Mouse (Mus musculus) adrenal gland, postnatal 4 days (tissue): ENCODE data around the gene Nxf1. TPM values are rescaled to one million over a fixed set of nuclear protein-coding genes. Genes with fewer than 3 reads are reported as not detected.
"Not testable (repeated sequence)": the region's sequence is repeated elsewhere in the genome, so short reads cannot be mapped to it uniquely, and the experiment has no call there.

ENCODE experiments used
- DNase-seq, 2 experiments: peaks; one replicate each; pipeline ENCODE4 v3.0.0; 2021 to 2022; ENCODE audit warnings: low spot score in 2 of 2, mixed read lengths in 2 of 2
- total RNA-seq, 2 experiments: library from RNA; stranded (reverse); gene quantifications; 2 replicates each; pipeline ENCODE4 v1.2.3; 2021

The Nxf1 gene
- total RNA-seq, 2 experiments from 2014 or later: 124 to 145 TPM

DNA sequence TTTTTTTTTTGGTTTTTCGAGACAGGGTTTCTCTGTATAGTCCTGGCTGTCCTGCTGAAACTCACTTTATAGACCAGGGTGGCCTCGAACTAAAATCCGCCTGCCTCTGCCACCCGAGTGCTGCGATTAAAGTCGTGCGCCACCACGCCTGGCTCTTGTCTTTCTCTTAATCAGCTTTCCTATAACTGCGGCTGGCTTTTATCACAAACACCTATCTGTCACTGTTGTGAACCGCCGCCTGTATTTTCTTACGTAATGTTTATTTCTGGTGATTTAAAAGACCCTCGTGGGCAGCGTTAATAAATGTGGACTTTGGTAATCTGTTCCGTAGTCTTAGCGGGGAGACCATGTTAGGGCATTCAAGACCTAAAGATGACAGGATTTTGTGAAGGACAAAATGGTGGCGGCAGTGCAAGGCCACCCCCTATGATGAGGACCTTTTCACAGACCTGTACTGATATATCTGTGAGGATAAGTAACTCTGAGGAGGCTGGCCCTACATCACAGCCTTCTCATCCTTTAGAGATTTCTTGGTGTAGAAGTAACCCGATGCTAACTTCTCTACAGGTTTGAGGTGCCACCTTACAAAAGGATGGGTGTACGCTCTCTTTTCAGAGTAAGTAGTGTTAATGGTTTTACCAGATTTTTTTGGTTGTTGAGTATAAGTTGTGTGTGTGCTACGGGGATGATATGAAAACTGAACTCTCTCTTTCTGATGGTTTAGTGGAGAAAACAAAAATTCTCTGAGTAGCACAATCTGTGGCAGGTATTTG is 33.1 kb upstream of the Nxf1 start:
- DNase-seq: no peak

DNA sequence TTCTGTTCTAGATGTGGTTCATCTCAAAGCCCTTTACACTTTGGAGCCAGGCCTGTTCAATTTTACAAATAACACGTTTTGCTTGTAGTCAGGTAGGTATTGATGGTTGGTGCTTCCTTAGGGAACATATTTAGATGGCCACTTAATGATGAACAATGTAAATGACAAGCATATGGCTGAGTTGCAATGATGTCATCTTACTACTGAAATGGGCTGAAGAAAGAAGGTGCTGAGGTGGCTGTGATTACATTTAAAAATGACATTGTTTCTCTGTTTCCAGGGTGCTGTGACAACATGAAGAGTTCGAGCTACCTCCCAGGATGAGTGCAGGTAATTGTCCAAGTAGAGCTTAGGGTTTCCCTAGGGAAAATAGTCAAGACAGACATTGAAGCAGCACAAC is 32.5 kb upstream of the Nxf1 start:
- no peak for DNase-seq

DNA sequence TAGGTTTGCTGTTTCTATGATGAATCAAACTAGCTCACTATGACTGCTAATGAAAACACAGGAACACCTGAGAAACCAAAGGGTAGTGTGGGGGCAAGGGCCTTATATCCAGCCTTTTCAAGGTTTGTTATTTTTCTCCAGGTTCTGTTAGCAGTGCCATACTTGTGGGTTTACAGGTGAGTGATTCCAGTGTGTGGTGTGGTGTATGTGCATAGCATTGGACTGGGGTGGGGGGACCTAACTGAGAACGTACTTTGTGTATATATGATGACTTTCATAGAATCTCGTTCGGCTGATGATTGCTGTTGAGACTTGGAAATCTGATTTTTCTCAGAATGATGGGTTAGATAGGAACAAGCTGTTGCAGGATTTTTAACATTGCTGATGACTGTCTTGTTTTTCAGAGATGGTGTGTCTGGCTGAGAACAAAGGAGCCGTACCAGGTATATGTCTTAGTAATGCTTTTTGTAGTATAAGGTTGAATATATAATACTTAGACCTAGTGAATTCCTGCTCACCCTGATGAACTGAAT is 31.7 kb upstream of the Nxf1 start:
- DNase-seq: no peak

DNA sequence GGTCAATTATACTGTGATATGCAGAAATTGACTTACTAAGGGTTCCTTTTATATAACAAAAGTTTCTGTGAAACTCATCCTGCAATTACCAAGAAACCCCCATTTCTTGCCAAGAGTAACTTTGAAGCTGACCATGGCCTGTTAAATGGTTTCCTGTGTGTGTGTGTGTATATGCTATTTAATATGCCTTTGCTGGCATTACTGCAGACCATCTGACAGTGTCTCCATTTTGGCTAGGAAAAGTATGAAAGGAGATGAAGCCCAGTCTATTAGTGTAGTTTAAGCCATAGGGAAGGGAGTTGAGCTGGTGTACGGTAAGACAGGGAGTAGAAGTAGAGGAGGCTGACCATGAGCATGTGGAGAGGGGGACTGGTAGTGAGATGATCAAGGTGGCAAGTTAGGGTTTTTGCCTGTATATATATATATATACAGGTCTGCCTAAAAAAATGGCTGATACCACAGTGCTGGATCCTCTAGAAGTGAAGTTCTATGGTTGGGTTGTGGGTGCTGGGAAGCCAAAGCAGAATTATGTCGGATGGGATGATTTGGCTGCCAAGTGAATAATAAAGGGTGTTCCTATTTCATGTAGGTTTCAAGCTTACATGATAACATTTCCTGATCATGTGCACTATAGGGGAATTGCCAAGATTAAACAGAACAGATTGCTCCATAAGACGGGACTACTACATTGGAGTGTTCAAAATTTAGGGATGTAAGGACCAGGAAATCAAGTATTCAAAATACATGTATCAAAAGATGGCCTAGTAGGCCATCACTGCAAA is 30.1 kb upstream of the Nxf1 start:
- DNase-seq: no peak

DNA sequence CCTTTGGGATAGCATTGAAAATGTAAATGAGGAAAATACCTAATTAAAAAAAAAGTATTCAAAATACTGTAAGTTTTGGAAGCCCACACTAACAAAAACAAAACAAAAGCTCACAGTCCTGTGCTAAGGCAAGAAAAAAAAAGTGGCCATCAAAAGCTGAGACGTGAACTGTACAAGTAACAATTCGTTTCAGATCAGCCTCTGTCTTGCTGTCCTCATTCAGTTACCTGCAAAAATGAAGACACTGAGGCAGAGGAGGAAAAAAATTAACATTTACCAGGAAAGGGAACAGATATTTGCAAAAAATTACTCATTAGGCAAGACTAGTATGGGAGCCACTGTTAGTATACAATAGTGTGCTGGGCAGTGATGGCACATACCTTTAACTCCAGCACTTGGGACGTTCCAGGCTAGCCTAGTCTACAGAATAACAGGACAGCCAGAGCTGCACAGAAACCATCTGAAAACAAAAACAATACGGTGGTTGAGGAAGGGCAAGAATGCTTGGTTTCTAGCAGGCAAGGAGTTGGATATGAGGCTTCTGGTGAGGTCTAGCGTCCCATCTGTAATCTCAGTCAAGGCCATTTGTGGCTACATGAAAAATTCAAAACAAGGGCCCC is 29.3 kb upstream of the Nxf1 start:
- DNase-seq: no peak

DNA sequence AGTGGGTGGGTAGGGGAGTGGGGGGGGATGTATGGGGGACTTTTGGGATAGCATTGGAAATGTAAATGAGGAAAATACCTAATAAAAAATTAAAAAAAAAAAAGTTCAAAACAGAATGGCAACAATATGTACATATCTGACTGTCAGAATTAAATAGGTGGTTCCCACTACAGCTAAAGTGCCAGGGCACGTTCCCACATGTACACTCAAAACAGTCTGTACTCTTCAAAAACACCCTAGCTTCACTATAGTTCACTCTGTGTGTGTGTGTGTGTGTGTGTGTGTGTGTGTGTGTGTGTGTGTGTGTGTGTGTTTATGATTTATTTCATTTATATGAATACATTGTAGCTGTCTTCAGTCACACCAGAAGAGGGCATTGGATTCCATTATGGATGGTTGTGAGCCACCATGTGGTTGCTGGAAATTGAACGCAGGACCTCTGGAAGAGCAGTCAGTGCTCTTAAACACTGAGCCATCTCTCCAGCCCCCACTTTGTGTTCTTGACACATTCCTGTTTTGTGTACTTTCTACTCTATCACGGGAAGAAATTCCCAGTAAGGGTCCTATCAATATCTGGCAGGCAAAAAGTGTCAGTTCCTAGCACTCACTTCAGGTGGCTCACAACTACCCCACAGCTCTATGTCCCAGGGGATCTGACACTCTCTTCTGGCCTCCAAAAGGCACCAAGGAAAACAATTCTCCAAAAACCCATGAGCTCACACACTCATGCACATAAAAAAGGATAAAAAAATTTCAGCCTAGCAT is 28.4 kb upstream of the Nxf1 start:
- not testable (repeated sequence) for DNase-seq

DNA sequence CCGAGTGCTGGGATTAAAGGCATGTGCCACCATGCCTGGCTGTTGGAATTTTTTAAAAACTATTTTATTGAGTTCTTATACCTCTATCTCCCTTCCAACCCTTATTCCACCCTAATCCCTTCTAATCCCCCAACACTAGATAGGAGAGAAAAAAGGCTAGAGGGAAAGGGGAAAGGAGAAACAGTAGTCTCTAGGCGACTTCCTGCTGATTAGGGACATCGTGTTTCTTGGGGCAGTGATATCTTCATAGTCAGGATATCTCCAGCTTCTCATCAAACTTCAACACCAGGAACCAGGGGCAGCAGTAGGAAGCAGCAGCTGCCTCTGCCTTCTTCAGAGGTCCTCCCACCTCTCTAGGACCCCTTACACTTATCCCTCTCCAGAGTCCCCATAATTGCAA is 22.5 kb upstream of the Nxf1 start:
- no peak for DNase-seq

DNA sequence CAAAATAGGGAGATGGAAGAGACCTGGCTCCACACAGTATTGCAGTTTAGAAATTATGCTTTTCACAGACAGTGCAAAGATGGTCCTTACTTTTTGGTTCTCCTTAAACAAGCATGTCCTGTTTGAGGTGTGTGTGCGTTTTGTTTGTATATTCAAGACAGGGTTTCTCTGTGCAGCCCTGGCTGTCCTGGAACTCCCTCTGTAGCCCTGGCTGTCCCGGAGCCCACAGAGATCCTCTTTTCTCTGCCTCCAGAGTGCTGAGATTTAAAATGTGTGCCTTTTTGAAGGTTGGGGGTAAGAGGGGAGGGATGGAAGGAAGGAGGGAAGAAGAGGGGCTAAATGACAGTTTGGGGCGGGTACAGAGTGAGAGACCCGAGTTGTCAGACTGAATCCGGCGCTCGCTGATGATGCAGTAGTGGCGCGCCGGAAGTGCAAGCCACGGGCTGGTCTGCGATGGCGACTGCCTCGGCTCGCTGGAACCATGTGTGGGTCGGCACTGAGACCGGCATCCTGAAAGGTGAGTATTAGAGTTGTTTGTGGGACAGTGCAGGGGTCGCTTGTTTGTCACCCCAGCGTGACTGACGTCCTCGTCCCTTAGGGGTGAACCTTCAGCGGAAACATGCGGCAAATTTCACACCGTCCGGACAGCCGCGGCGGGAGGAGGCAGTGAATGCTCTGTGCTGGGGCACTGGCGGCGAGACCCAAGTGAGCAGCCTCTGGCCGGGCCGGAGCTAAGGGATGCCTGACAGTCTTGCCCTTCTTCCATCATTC is 21.3 kb upstream of the Nxf1 start, which contains the start of gene Wdr74:
Gene Wdr74, plus strand, starts transcription at position 439 of the 771 bp plus-strand sequence.
- DNase-seq: peak; percentile 76 to 81

DNA sequence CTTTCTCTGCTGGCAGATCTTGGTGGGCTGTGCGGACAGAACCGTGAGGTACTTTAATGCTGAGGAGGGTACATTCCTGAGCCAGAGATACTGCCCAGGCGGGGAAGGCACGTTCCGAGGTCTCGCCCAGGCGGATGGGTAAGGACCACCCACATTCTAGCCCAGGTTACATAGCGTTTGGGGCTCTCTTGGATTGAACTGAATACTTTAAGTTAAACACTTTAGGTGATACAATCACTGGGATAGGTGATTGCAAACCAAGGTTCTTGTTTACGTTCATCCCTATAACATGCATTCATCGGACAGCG is 20.8 kb upstream of the Nxf1 start:
- no peak for DNase-seq

DNA sequence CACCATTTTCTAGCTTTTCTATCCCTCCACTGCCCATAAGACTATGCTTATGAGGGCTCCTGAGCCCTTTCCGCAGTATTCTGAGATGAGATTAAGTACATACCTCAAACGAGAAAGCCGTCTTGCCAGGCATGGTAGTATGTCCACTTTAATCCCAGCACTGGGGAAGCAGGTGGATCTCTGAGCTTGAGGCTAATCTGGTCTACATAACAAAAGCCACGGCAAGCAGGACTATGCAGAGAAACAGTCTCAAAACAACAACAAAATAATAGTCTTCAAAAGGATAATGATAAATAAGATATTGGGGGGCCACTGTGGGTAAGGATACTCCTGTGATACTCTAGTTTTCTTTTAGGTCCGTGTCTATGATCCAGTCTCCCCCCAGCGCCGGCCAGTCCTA is 18.0 kb upstream of the Nxf1 start:
- no peak for DNase-seq

DNA sequence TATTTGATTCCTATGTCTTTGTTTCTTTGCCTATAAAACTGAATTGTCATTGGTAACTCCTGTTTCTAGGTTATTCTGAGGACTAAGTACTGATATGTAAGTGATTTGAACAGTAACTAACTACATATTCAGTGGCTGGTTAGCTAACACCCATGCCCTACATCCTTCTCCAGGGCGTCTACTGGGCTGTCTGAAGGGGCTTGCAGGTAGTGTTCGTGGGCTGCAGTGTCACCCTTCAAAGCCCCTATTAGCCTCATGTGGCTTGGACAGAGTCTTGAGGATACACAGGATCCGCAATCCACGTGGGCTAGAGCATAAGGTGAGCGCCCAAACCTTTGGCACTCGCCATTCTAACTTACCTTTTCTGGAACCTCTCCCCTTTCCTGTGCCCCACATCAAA is 17.2 kb upstream of the Nxf1 start:
- no peak for DNase-seq

DNA sequence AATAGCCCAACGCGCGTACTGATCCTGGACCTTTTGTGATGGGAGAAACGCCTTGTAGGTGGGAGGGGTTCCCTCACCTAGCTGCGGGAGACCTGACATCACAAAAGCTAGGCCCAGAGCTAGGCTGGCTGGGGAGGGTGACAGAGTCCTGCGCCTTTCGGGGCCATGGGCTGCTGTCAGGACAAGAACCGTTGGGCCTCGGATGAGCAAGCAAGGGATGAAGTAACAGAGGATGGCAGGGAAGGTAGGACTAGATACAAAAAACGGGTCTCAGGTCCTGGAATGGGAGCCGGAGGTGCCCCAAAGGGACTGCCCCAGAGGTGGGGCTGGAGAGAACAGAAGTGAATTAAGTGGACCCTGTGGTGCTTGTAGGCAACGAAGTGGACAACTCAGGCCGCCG is 16.3 kb upstream of the Nxf1 start, which contains the start of gene 1700092M07Rik:
Gene 1700092M07Rik, plus strand, starts transcription at position 116 of the 400 bp plus-strand sequence.
- no peak for DNase-seq

DNA sequence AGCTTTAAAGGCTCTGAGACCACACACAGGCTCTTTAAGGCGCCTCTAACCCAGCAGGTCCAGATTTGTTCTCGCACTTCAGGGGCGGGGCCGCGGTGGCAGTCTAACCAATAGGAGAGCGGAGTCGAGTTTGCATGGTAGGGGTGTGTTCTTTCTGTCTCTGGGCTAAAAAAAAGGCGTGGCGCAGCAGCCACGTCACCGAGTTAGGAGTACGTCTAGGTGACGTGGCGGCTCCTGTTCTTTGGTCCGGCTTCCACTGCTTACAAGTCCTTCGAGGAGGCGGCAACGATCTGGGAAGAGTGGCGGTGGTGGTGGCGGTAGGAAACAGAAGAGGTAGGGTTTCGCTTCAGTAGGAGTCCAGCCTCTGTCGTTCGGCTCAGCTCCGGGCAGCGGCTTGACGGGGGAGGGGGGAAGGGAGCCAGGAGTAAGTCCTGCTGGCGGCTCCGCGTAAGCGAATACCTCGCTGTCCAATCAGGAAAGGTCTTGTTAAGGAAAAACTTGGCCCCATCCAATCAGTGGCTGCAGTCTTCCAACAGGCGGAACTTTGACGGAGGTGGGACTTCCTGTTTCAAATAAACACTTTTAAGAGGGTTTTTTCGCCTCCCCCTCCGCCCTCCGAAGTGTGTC is 15.5 kb upstream of the Nxf1 start, which contains the start of gene Stx5a:
Gene Stx5a, plus strand, starts transcription at position 171 of the 627 bp plus-strand sequence.
- peak; percentile 69 to 92 for DNase-seq

DNA sequence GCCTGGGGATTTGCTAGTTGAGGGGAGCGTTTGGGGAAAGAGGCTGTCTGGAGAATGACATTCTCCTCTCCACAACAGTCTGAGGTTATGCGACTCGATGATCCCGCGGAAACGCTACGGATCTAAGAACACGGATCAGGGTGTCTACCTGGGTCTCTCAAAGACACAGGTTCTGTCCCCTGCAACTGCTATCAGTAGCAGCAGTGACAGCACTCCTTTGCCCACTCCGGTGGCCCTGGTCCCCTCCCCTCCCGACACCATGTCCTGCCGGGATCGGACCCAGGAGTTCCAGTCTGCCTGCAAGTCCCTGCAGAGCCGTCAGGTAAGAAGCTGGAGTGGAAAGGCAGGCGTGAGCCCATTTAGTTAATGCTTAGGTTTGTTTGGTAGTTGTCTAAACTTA is 14.7 kb upstream of the Nxf1 start:
- DNase-seq: no peak

DNA sequence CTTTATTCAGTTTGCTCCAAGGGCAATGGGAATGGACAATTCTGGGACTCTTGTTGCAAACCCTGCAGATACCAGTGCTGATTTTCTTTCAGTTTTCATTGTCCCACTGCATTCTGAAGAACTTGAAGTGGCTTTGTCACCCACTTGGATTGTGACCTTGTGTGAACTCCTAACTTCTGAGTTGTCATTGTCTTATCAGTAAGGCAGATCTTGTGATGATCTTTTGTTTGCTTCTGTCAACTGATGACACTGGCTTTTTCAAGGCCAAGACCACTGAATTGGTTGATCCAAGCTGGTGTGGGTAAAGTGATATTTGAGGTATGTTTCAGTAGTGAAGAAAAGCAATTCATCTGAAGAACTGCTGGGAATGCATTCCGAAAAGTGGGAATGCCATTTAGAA is 11.5 kb upstream of the Nxf1 start:
- no peak for DNase-seq

DNA sequence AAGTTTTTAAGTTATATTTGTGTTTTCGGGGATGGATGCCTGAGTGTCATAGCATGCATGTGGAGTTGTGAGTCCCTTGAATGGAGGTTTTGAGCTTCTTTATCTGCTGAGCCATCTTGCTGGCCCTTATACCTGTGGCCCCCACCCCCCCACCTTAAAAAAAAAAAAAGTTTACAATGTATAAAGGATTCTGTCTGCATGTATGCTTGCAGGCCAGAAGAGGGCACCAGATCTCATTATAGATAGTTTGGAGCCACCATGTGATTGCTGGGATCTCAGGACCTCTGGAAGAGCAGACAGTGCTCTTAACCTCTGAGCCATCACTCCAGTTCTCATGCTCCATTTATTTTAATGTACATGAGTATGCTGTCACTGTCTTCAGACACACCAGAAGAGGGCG is 9.5 kb upstream of the Nxf1 start:
- no peak for DNase-seq

DNA sequence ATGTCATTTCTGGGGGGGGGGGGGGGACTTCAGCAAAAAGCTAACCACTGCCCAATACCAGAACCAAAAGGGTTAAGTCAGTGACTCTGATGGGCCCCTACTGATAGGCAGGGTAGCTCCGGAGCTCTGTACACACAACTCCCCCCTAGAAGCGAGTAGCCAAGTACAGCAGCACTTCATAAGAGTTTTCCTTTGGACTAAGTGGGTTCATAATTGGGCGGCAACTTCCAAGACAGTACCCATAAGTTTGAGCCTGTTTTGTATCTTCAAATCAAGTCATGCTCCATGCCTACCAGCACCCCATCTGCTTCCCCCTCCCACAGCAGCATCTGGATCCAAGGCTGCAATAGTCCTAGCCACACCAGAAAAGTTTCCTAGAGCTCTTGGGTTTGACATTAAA is 1.2 kb upstream of the Nxf1 start:
- no peak for DNase-seq

DNA sequence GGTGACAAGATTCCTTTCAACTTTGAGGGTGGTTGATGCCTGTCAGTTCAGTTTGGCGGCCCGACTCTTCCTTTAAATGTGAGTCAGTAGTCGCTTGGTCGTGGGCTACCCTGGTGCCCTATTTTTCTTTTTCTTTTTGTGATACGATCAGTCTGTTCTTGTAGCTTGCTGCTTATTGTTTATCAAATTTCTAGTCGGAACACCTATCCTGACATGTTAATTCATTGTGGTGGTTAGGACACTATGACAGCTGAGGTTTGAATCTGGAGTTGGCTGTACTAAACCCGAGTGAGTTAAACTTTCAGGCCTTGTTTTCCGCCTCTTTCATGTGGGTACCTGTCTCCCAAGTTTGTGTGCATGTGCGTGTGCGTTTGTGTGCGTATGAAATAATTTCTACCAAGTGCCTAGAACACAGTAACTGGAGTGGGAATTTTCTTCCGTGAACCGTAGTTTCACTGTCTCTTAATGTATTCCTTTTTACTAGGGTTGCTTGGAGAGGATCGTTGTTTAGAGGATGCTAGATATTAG is 662 bp downstream of the Nxf1 start:
- no peak for DNase-seq

DNA sequence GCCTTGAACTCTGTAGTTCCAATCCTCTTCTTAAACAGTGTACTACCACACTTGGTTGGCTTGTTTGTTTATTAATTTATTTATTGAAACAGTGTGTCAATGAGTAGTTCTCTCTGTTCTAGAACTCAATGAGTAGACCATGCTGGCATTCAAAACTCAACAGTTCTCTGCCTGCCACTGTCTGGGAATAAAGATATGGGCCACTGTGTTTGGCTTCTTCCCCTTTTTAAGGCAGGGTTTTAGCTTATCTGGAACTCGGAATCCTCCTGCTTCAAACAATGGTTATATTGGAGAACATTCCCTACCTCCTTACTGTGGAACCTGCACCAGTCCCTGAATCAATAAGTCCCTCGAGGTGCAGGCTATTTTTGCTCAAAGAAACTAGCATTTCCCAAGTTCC is 2.0 kb downstream of the Nxf1 start:
- no peak for DNase-seq

DNA sequence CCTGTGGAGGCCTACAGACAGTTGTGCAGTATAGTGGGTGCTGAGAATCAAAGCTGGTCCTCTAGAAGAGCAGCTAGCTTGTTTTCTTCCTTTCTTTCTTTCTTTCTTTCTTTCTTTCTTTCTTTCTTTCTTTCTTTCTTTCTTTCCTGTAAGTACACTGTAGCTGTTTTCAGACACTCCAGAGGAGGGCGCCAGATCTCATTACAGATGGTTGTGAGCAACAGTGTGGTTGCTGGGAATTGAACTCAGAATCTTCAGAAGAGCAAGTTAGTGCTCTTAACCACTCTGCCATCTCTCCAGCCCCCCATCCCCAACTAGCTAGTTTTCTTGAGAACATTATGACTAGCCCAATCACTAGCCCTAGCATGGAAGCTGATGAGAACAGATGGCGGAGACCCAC is 3.9 kb downstream of the Nxf1 start:
- no peak for DNase-seq
